Mouse (Mus musculus): ENCODE data around the gene Htr7.

Gene Htr7

DNA sequence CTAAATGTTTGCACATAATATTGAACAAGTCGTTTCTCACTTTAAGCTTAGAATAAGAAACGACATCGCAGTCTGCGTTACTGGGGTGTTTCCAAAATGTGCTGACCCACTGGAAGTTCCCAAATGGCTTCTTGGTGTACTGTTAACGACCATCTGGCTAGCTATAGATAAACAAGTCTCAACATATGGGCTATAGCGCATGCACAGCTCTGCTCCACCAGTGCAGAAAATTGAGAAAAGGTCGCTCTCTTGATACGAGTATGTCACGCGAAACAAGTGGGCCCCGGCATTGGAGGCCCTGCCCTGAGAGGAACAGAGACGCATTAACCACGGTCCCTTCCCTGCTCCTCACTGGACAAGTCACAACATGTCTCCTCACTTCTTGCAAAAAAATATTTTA, 101.6 kb downstream of the Htr7 start:
- DNase-seq: no peak

DNA sequence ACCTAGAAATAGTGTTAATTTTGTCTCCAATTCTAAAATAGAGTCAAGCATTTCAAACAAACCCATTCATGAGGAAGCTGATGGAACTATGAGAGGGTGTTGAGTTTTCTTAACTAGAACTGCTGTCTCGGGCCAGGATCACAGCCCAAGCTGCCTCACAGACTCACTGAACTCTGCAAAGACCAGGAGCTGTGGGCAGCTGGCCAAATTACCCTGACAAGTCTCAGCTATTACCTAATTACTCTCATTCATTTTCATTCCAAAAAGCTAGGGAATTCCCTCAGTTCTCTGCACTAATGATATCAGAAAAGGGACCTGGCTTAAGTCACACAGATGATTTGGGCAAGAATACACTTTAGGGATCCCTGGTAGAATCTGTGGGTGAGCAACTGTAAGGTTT, 107.4 kb downstream of the Htr7 start:
- peak; percentile 9 for DNase-seq

DNA sequence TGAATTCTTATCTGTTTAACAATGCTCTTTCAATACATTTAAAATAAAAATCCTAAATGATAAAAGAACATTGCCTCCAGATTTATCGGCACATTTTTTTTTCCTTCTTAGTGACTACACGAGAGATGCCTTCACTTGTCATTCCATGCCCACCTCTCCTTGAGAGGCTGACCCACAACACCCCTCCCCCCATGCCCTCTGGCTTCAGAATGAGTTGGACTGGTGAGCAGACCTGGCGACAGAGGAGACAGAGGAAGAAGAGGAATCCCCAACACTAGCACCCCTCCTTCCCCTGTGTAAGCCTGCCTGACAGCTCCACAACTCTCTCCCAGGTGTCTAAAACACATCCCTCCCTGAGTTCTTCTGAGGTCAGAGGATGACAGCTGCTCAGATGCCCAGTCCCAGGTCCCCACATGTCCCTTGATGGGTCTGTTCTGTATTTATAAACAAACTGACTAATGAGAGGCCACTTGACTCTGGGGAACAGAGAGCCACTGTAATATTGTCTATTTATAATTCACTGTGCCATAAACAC, 132.3 kb downstream of the Htr7 start:
- DNase-seq: no peak

DNA sequence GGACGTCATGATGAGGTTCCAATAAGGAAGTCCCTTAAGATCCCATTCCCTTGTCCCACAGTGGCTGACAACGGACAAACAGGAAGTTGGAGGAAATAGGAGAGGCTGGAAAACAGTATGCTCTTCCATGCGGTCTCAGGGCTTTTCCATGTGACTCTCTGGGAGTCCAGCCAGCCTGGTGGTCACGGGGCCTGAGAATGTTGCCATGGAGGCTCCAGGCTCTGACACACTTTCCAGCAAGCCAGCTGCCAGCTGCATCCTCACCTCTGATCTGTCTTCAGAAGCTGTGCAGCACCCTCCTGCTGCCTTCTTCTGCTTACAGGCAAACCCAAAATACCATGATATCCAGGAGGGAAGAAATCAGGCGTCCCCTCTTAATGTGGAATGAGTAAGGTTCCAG, 132.9 kb downstream of the Htr7 start:
- peak; percentile 59 for DNase-seq

All from kidney, postnatal 10 days (tissue).